Mouse (Mus musculus): ENCODE measurements at regions not wholly inside any gene's neighbourhood (a gene's known extent, or its start where the extent isn't known, plus 50 kb on each side); places are given as distances from the start of the nearest gene placed in this dataset.
"Not testable (repeated sequence)": the region's sequence is repeated elsewhere in the genome, so short reads cannot be mapped to it uniquely, and the experiment has no call there.

GRCm38 (mm10) chr15:16909396-16909795 lies 180.8 kb downstream of the Cdh9 start:
- no peak for DNase-seq (ENCODE audit: low read depth)

GRCm38 (mm10) chr15:16909941-16910340 lies 181.4 kb downstream of the Cdh9 start:
- not testable (repeated sequence) for DNase-seq (ENCODE audit: low read depth)

GRCm38 (mm10) chr15:16914966-16915569 lies 186.5 kb downstream of the Cdh9 start:
- DNase-seq (ENCODE audit: low read depth) = no peak

- DNase-seq (ENCODE audit: low read depth) = no peak
Observed at GRCm38 (mm10) chr15:16923246-16923645, 194.7 kb downstream of the Cdh9 start.

- no peak for DNase-seq (ENCODE audit: low read depth)
Observed at GRCm38 (mm10) chr15:16933137-16933677, 204.7 kb downstream of the Cdh9 start.

GRCm38 (mm10) chr15:16934438-16934837 lies 205.9 kb downstream of the Cdh9 start:
- DNase-seq (ENCODE audit: low read depth) = no peak

GRCm38 (mm10) chr15:16975821-16976220 lies 247.3 kb downstream of the Cdh9 start:
- not testable (repeated sequence) for DNase-seq (ENCODE audit: low read depth)

GRCm38 (mm10) chr15:16990848-16991247 lies 262.3 kb downstream of the Cdh9 start:
- DNase-seq (ENCODE audit: low read depth) = no peak

- no peak for DNase-seq (ENCODE audit: low read depth)
Observed at GRCm38 (mm10) chr15:16995667-16996066, 267.1 kb downstream of the Cdh9 start.

- DNase-seq (ENCODE audit: low read depth) = no peak
Observed at GRCm38 (mm10) chr15:17006139-17006538, 277.6 kb downstream of the Cdh9 start.

- DNase-seq (ENCODE audit: low read depth) = no peak
Observed at GRCm38 (mm10) chr15:17007811-17008210, 279.3 kb downstream of the Cdh9 start.

GRCm38 (mm10) chr15:17048867-17049628 lies 320.5 kb downstream of the Cdh9 start:
- no peak for DNase-seq (ENCODE audit: low read depth)

- DNase-seq (ENCODE audit: low read depth) = no peak
Observed at GRCm38 (mm10) chr15:17069772-17070171, 341.2 kb downstream of the Cdh9 start.

GRCm38 (mm10) chr15:17084030-17084429 lies 355.5 kb downstream of the Cdh9 start:
- DNase-seq (ENCODE audit: low read depth) = no peak

- DNase-seq (ENCODE audit: low read depth) = no peak
Observed at GRCm38 (mm10) chr15:17088644-17089228, 360.2 kb downstream of the Cdh9 start.

- peak; percentile 38 for DNase-seq (ENCODE audit: low read depth)
Observed at GRCm38 (mm10) chr15:17098927-17099326, 370.4 kb downstream of the Cdh9 start.

- no peak for DNase-seq (ENCODE audit: low read depth)
Observed at GRCm38 (mm10) chr15:17101182-17101581, 372.6 kb downstream of the Cdh9 start.

- no peak for DNase-seq (ENCODE audit: low read depth)
Observed at GRCm38 (mm10) chr15:17135721-17136120, 407.2 kb downstream of the Cdh9 start.

GRCm38 (mm10) chr15:17180164-17180563 lies 451.6 kb downstream of the Cdh9 start:
- no peak for DNase-seq (ENCODE audit: low read depth)

GRCm38 (mm10) chr15:17181358-17182022 lies 452.9 kb downstream of the Cdh9 start:
- DNase-seq (ENCODE audit: low read depth) = no peak

- no peak for DNase-seq (ENCODE audit: low read depth)
Observed at GRCm38 (mm10) chr15:17195439-17195838, 466.9 kb downstream of the Cdh9 start.

- no peak for DNase-seq (ENCODE audit: low read depth)
Observed at GRCm38 (mm10) chr15:17204739-17205138, 476.2 kb downstream of the Cdh9 start.
